8 mouse cellular contexts compared by ENCODE assay signal in genomic region chr19:5272801-5273733, GRCm38 (mm10). TPM values are rescaled to one million over a fixed set of nuclear protein-coding genes. Genes with fewer than 3 reads are reported as not detected.
DNase-seq lines count a peak whose midpoint lies in the region; ATAC-seq lines count a peak whose summit lies in the region.

Gene Pacs1 (minus strand): TSS chr19:5273119.

- DNase-seq in R1 (ENCODE audit: low read depth, low spot score), result peak; percentile 76
- peak; percentile 76 to 83 for DNase-seq in cerebellum, postnatal 36 days
- peak; percentile 78 for DNase-seq in gastrocnemius, adult 18-20 months (ENCODE audit: low spot score)
- DNase-seq in left cerebral cortex, adult 18-20 months (ENCODE audit: low spot score in 2 of 2), result peak; percentile 73 to 87
- DNase-seq in right cerebral cortex, adult 18-20 months, result peak; percentile 87
- peak; percentile 32 for DNase-seq in urinary bladder, postnatal 10 days (ENCODE audit: low spot score)

- under 1% methylated on average over 57 of the region's 97 CpGs for WGBS in hindbrain, embryonic 16.5 days
- WGBS in macrophage (ENCODE audit: missing documents), result under 1% methylated on average over 78 of the region's 97 CpGs

- H3K36me3 ChIP-seq in hindbrain, embryonic 16.5 days (ENCODE audit: control insufficient read depth, insufficient read depth, low read length), result peaks cover 17% of the 10 kb centered on the region
- peaks cover 14% of the 10 kb centered on the region for H3K36me3 ChIP-seq in macrophage (ENCODE audit: inconsistent target)

- H3K4me1 ChIP-seq in hindbrain, embryonic 16.5 days (ENCODE audit: control insufficient read depth, insufficient read depth, low read depth, low read length), result peaks cover 22% of the 10 kb centered on the region

- H3K27me3 ChIP-seq in hindbrain, embryonic 16.5 days (replicated peaks; ENCODE audit: control insufficient read depth, insufficient read depth, low read length), result no peaks in the 10 kb centered on the region

- peak within 1 kb of the TSS; percentile 93 for H3K27ac ChIP-seq in hindbrain, embryonic 16.5 days (ENCODE audit: low read depth, low read length)
- H3K27ac ChIP-seq in macrophage, result peak within 1 kb of the TSS; percentile 67

- peak within 1 kb of the TSS; percentile 83 for H3K4me2 ChIP-seq in hindbrain, embryonic 16.5 days (ENCODE audit: low read length)

- H3K79me2 ChIP-seq in macrophage (ENCODE audit: inconsistent target), result peaks cover 42% of the 10 kb centered on the region; the same call in 1 of the 2 replicates

- ATAC-seq in hindbrain, embryonic 16.5 days, result peak; percentile 92

- peak within 1 kb of the TSS; percentile 96 for H3K9ac ChIP-seq in hindbrain, embryonic 16.5 days (ENCODE audit: low read depth, low read length)

- H3K9me3 ChIP-seq in hindbrain, embryonic 16.5 days (ENCODE audit: control insufficient read depth, low read length), result no peaks in the 10 kb centered on the region

- H3K4me3 ChIP-seq in hindbrain, embryonic 16.5 days (ENCODE audit: low read length), result peak within 1 kb of the TSS; percentile 99
- H3K4me3 ChIP-seq in macrophage (ENCODE audit: inconsistent target), result peak within 1 kb of the TSS; percentile 46

RNA-seq across cellular contexts. Expression of gene Pacs1, which starts in this region (rescaled TPM):
- total RNA-seq in gastrocnemius, adult 18-20 months (2021), result 1 to 10 TPM; 6.5 to 8.2 TPM
- polyA plus RNA-seq in hindbrain, embryonic 16.5 days (2015; fragmentation: Nextera tagmentation; extraction: Ambion mirVana), result 47.6 and 56.9 TPM in 2 replicates
- 10 to 100 TPM; 57.3 to 61.0 TPM for total RNA-seq in left cerebral cortex, adult 18-20 months (2021)
- total RNA-seq in macrophage (2018; cell fraction: chromatin; rRNA removed), result 10 to 100 TPM in 22 of 26 experiments, 1 to 10 TPM in 4; 5.5 to 41.2 (median 21.1) TPM
- 10 to 100 TPM; 10.6 to 24.6 (median 15.4) TPM for total RNA-seq in macrophage (2018; cell fraction: cytosol; rRNA removed)
- total RNA-seq in macrophage (2018; cell fraction: nucleus; rRNA removed), result 10 to 100 TPM in 21 of 26 experiments, 1 to 10 TPM in 5; 5.8 to 27.9 (median 14.0) TPM
- polyA plus RNA-seq in macrophage (2018), result 14.8 to 16.9 TPM (median 16.9 TPM) in 3 replicates

Comparison
In these comparisons a context has a peak if more than half of its experiments do, and no peak if none do; other contexts are left out.
1. Peak in every context shown above with its lines: DNase-seq, ATAC-seq, H3K4me3 ChIP-seq and H3K27ac ChIP-seq.
2. RNA of gene Pacs1 (total RNA-seq): 57.3 to 61.0 TPM in left cerebral cortex, adult 18-20 months; 6.5 to 8.2 TPM in gastrocnemius, adult 18-20 months; every median in the first group is over 4 times any median in the second.
3. DNase-seq: peak in every context shown above with its lines; median percentile 87 in right cerebral cortex, adult 18-20 months; 80 in left cerebral cortex, adult 18-20 months; 80 in cerebellum, postnatal 36 days; 78 in gastrocnemius, adult 18-20 months; 76 in R1; 32 in urinary bladder, postnatal 10 days.